Mouse (Mus musculus) C2C12 (cell line): ENCODE measurements around the gene Tesk2. TPM values are rescaled to one million over a fixed set of nuclear protein-coding genes. Genes with fewer than 3 reads are reported as not detected.

Experiments used
- H3K27me3 ChIP-seq: one replicate; pipeline ENCODE4 v1.6.1; 2011; ENCODE audit not compliant: control insufficient read depth, insufficient read depth, insufficient read length
- H3K36me3 ChIP-seq: one replicate; pipeline ENCODE4 v1.6.1; 2011; ENCODE audit not compliant: control insufficient read depth, insufficient read depth
- H3K4me3 ChIP-seq: one replicate; pipeline ENCODE4 v1.5.1; 2011; ENCODE audit warnings: mild to moderate bottlenecking, control low read depth; ENCODE audit not compliant: poor library complexity, insufficient read depth, severe bottlenecking
- H3K79me2 ChIP-seq: one replicate; pipeline ENCODE4 v1.6.1; 2011; ENCODE audit not compliant: control insufficient read depth, insufficient read depth
- H3K79me3 ChIP-seq: one replicate; pipeline ENCODE4 v1.6.1; 2011; ENCODE audit warnings: low read depth, control low read depth
- H3ac ChIP-seq: one replicate; pipeline ENCODE3; 2011; ENCODE audit warnings: low read depth; ENCODE audit not compliant: control insufficient read depth, insufficient read length
- CEBPB ChIP-seq: IDR thresholded peaks from one replicate; pipeline ENCODE4 v1.6.1; 2011; ENCODE audit warnings: low read depth, mild to moderate bottlenecking, control low read depth, moderate library complexity
- CTCF ChIP-seq: IDR thresholded peaks from one replicate; pipeline ENCODE4 v1.5.1; 2011; ENCODE audit not compliant: control insufficient read depth, insufficient read depth, insufficient read length
- FOSL1 ChIP-seq: IDR thresholded peaks from one replicate; pipeline ENCODE4 v1.8.0; 2011; ENCODE audit warnings: mild to moderate bottlenecking, low read length; ENCODE audit not compliant: poor library complexity, insufficient read depth, severe bottlenecking
- MAX ChIP-seq: IDR thresholded peaks from one replicate; pipeline ENCODE4 v1.6.1; 2011; ENCODE audit warnings: mild to moderate bottlenecking, control low read depth
- MYOD1 ChIP-seq: IDR thresholded peaks from one replicate; pipeline ENCODE4 v1.6.1; 2011; ENCODE audit warnings: low read depth; ENCODE audit not compliant: control insufficient read depth, insufficient read length
- MYOG ChIP-seq: IDR thresholded peaks from one replicate; pipeline ENCODE4 v1.6.1; 2011; ENCODE audit not compliant: control insufficient read depth, insufficient read length; ENCODE audit errors: extremely low read depth
- USF1 ChIP-seq: IDR thresholded peaks from one replicate; pipeline ENCODE4 v1.6.1; 2011; ENCODE audit warnings: low read depth, mild to moderate bottlenecking, control low read depth, moderate library complexity
- polyA plus RNA-seq: library from polyadenylated mRNA; unstranded; fragments of >200 nt; fragmentation: generic; extraction: Trizol; gene quantifications from one replicate; pipeline ENCODE4 v1.2.1, GENCODE M21; 2012; ENCODE audit warnings: missing spikeins

Tesk2 gene
- polyA plus RNA-seq, 1 experiment = 12.0 TPM

DNA sequence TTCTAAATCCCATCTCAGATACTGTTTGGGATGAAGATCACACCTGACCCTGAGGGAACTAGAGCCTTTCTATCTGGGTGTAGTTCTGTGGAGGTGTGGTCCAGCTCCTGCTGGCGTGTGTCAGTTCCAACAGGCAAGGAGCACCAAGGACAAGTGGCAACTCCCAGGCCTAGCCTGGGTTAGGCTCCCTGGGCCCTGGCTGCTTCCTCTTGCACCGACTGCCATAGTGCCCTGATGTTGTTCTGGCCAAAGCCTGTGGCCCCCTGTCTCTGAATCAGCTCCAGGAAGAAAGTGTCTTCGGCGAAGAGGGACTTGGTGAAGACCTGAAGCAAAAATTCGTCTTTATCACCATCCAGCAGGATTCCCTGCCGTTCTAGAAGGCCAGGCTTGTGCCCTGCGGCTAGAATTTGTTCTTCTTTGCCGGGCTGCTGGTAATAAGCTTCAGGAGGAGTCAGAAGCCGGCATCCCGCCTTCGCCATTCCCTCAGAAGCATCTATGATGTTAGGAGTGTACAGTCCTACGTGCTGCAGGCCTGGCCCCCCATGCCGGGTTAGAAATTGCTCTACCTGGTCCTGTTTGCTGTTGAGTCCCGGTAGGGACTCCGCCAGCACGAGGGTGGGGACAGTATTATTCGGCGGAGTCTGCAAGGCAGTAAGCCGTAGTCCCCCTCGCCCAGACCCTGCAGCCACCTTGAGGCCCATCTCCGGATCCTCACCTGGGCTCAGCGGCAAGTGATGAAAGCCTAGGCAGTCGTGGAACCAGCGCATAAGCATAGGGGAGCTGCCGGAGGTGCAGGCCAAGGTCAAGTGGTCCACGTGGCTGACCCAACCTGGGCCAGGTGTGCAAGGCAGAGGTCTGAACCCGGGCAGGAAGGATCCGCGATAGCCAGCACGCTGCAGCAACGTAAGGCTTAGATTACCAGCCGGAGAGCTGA is 99.5 kb downstream of the Tesk2 start:
- no peaks in the 10 kb centered on the region for H3K79me3 ChIP-seq
- TF ChIP-seq FOSL1 (no peak), MAX (no peak), USF1 (no peak), CTCF (no peak), MYOG (no peak), CEBPB (no peak), MYOD1 (no peak)
- no peaks in the 10 kb centered on the region for H3K36me3 ChIP-seq
- no peaks in the 10 kb centered on the region for H3K79me2 ChIP-seq
- peak overlapping the region; percentile 75 for H3ac ChIP-seq
- peak overlapping the region; percentile 31 for H3K4me3 ChIP-seq
- H3K27me3 ChIP-seq = no peaks in the 10 kb centered on the region

DNA sequence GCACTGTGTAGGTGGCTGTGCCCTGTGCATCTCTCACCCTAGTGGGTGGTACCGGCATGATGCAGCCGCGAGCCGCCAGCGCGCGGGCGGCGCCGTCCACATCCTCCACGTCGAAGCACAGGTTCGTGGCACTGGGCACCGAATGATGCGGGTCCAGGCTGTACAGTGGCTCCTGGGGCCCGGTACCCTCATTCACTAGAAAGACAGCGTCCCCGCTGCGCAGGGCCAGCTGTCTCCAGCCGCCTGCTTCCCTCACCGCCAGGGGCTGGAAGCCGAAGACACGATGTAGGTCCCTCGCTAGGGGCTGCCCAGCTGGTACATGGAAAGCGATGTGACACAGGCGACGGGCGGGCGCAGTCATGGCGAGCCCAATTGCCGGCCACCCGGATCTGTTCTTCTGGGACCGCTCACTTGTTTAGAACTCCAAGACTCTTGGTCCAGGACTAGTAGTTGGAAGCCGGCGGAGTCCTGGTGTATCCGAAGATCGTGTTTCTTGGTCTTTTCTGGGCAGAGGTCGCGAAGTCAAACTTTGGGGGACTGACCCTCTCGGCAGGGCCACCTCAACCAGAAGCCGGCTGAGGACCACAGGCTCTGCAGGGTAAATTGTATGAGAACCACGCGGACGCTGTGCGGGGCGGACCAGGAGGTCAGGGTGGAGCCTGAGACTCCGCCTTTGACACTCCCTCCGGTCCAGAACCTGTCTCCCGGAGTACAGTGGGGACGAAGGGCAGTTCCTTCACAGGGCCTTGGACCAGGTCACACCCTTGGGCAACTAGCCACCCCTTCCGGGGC is 100.3 kb downstream of the Tesk2 start:
- no peaks in the 10 kb centered on the region for H3K79me2 ChIP-seq
- peak overlapping the region; percentile 75 for H3ac ChIP-seq
- H3K36me3 ChIP-seq = no peaks in the 10 kb centered on the region
- no peaks in the 10 kb centered on the region for H3K79me3 ChIP-seq
- no peaks in the 10 kb centered on the region for H3K27me3 ChIP-seq
- TF ChIP-seq CTCF (no peak), MAX (peak; percentile 43), USF1 (no peak), CEBPB (no peak), MYOG (no peak), MYOD1 (no peak), FOSL1 (no peak)
- peak overlapping the region; percentile 31 for H3K4me3 ChIP-seq

DNA sequence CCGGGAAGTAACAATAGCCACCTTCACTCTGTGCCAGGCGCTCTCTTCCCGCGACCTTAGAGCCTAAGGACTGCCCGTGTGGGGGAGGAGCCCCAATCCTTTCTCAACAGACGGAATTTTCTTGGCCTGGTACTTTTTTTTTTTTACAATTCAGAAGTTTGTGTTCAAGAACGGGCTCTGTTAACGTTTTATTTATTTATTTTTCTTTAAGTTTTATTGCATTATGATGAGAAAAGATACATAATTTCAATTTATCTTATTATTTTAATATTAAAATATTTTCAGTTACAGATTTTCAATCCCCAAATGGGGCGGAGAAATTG is 100.9 kb downstream of the Tesk2 start, which contains the start of gene Hpdl:
Hpdl (minus strand) TSS at position 14 of the 323 bp plus-strand sequence.
- H3K79me2 ChIP-seq = no peaks in the 10 kb centered on the region
- no peak for TF ChIP-seq FOSL1
- TF ChIP-seq MAX = no peak
- TF ChIP-seq USF1 = no peak
- no peak for TF ChIP-seq MYOG
- no peak for TF ChIP-seq CTCF
- TF ChIP-seq MYOD1 = no peak
- no peak for TF ChIP-seq CEBPB
- H3K79me3 ChIP-seq = no peaks in the 10 kb centered on the region
- H3K4me3 ChIP-seq = peak within 1 kb of the TSS; percentile 31
- peak within 1 kb of the TSS; percentile 75 for H3ac ChIP-seq
- no peaks in the 10 kb centered on the region for H3K27me3 ChIP-seq
- H3K36me3 ChIP-seq = no peaks in the 10 kb centered on the region

DNA sequence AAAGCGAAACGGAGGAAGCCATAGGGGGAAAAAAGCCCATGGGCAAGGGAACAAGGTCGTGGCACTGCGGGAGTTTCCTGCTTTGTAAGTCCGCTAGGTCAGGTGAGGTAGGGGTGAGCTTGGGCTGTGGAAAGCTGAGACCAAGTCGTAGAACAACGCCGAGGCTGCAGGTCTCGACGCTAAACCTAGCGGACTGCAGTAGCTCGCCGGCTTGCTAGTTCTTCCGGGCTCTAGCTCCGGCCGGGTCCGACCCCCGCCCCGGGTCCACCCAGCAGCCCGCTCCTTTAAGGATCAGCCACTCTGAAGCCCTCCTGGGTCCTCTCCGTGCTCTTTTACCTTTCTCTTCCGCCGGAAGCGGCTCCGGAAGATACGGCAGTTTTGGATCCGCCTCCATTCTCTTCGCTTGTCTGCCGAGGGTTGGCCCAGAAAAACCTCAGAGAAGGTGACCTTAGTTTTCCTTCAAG is 103.8 kb downstream of the Tesk2 start:
- Histone ChIP-seq H3K79me2 (no peaks in the 10 kb centered on the region), H3K27me3 (no peaks in the 10 kb centered on the region), H3K79me3 (no peaks in the 10 kb centered on the region), H3K4me3 (no peak overlapping the region), H3K36me3 (no peaks in the 10 kb centered on the region), H3ac (no peak overlapping the region)
- TF ChIP-seq CEBPB (no peak), FOSL1 (no peak), USF1 (no peak), CTCF (no peak), MYOG (no peak), MAX (no peak), MYOD1 (no peak)

DNA sequence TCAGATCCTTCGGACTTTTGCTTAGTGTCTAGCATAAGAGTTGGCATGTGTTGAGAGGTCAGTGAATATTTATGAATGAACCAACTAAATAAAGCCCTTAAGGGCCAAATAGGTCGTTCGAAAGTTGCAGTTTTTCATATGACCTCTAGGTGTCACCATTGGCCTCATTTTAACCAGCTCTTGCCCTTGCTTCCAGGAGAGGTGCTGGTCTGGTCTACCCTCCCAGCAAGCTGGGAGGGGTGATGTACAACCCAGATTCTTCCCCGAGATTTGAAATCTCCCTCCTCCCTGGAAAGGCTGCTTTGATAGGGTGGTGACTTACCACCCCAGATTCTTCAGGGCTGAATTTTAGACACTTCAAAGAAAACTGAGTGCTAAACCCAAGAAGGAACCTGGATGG is 107.1 kb downstream of the Tesk2 start:
- H3K36me3 ChIP-seq = no peaks in the 10 kb centered on the region
- peaks cover 29% of the 10 kb centered on the region for H3K27me3 ChIP-seq
- H3K79me3 ChIP-seq = no peaks in the 10 kb centered on the region
- H3ac ChIP-seq = no peak overlapping the region
- H3K79me2 ChIP-seq = no peaks in the 10 kb centered on the region
- H3K4me3 ChIP-seq = no peak overlapping the region
- TF ChIP-seq MYOG (no peak), USF1 (no peak), CTCF (no peak), FOSL1 (no peak), MAX (no peak), CEBPB (no peak), MYOD1 (no peak)
